Mouse (Mus musculus): ENCODE data around the gene Hmga2. TPM values are rescaled to one million over a fixed set of nuclear protein-coding genes. Genes with fewer than 3 reads are reported as not detected.
A peak's percentile ranks its signal among the peaks of the same experiment; 100 is the strongest.

Gene Hmga2
- polyA plus RNA-seq, 1 experiment from 2014 or later: 7.6 TPM

GRCm38 (mm10) chr10:120473218-120473617 is 3.1 kb downstream of the Hmga2 start:
- Histone ChIP-seq H3K36me3 (0 out of 2 replicates have a peak, but pooled peaks cover 3% of the 10 kb centered on the region), H3K4me2 (0 out of 2 replicates have a peak overlapping the region, but pooled peaks have one; percentile 11), H3K27me3 (peaks cover 54% of the 10 kb centered on the region), H3K4me3 (replicated peaks) (no peak overlapping the region), H3K27ac (no peak overlapping the region), H3K4me1 (replicated peaks) (peaks cover 17% of the 10 kb centered on the region), H3K9ac (no peak overlapping the region), H3K9me3 (replicated peaks) (no peaks in the 10 kb centered on the region)
- DNase-seq (no peak), ATAC-seq (ENCODE audit: low read depth) (no peak)
- WGBS (ENCODE audit: insufficient replicate concordance): 28% methylated on average over 4 of the region's 4 CpGs

GRCm38 (mm10) chr10:120472606-120473005 is 3.7 kb downstream of the Hmga2 start:
- H3K4me2 ChIP-seq: no peak overlapping the region
- H3K27me3 ChIP-seq: peaks cover 48% of the 10 kb centered on the region
- DNase-seq (no peak), ATAC-seq (ENCODE audit: low read depth) (no peak)
- 0 out of 2 replicates have a peak, but pooled peaks cover 3% of the 10 kb centered on the region for H3K36me3 ChIP-seq
- H3K4me3 ChIP-seq (replicated peaks): no peak overlapping the region
- peaks cover 15% of the 10 kb centered on the region for H3K4me1 ChIP-seq (replicated peaks)
- no peak overlapping the region for H3K27ac ChIP-seq
- 51% methylated on average over 2 of the region's 2 CpGs for WGBS (ENCODE audit: insufficient replicate concordance)
- no peaks in the 10 kb centered on the region for H3K9me3 ChIP-seq (replicated peaks)
- no peak overlapping the region for H3K9ac ChIP-seq

DNA sequence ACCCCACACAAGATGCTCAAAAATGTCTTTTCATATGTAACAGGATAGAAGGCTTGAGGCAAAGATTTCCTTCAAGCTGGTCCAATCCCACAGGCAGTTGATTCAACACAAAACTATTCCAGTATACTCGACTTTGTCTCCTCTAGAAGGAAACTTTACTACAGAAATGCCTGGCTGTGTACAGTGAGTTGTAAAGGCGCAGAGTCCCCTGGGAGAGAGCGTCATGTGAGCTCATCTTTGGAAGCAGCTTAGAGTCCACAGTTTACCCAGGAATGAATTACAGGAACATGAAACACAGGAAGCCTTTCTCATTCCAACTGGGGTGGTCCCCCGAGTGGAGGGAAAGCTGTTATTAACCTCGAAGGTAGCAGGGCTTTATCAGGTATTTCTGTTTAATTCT is 11.1 kb downstream of the Hmga2 start:
- DNase-seq (no peak), ATAC-seq (ENCODE audit: low read depth) (no peak)
- 60% methylated on average over 5 of the region's 5 CpGs for WGBS (ENCODE audit: insufficient replicate concordance)

DNA sequence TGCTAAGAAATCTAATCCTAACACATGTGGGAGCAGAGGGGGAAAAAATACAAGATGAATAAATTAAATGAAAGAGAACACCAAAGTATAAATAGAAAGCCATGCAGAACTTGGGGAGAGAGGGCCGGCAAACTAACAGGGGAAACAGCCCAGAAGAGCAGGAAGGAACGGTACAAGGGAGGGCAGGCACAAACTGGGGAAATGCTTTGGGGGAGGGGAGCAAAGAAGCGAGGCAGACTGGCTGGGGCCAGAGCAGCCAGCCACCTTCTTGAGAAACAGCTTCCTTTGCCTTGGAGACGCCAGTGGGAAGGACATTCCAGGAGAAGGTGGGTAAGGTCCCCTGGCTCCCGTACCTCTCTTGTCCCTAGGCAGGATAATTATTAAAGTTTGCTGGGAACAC is 14.5 kb downstream of the Hmga2 start:
- H3K27me3 ChIP-seq: no peaks in the 10 kb centered on the region
- H3K9ac ChIP-seq: no peak overlapping the region
- H3K4me3 ChIP-seq (replicated peaks): no peak overlapping the region
- DNase-seq (no peak), ATAC-seq (ENCODE audit: low read depth) (no peak)
- no peaks in the 10 kb centered on the region for H3K9me3 ChIP-seq (replicated peaks)
- 0 out of 2 replicates have a peak overlapping the region, but pooled peaks have one; percentile 1 for H3K27ac ChIP-seq
- 17% methylated on average over 5 of the region's 5 CpGs for WGBS (ENCODE audit: insufficient replicate concordance)
- no peaks in the 10 kb centered on the region for H3K36me3 ChIP-seq
- peak overlapping the region; percentile 3; the same call in 1 of the 2 replicates for H3K4me2 ChIP-seq
- peaks cover 35% of the 10 kb centered on the region for H3K4me1 ChIP-seq (replicated peaks)

More for the DNA sequence above, 11.1 kb downstream of the Hmga2 start:
- Histone ChIP-seq H3K9me3 (replicated peaks) (no peaks in the 10 kb centered on the region), H3K4me2 (no peak overlapping the region), H3K27ac (no peak overlapping the region), H3K4me3 (replicated peaks) (no peak overlapping the region), H3K9ac (no peak overlapping the region), H3K4me1 (replicated peaks) (peaks cover 25% of the 10 kb centered on the region), H3K27me3 (no peaks in the 10 kb centered on the region), H3K36me3 (0 out of 2 replicates have a peak, but pooled peaks cover 3% of the 10 kb centered on the region)

GRCm38 (mm10) chr10:120461301-120461700 is 15.0 kb downstream of the Hmga2 start:
- Histone ChIP-seq H3K4me2 (no peak overlapping the region), H3K27ac (no peak overlapping the region), H3K27me3 (no peaks in the 10 kb centered on the region), H3K4me3 (replicated peaks) (no peak overlapping the region), H3K9me3 (replicated peaks) (no peaks in the 10 kb centered on the region), H3K36me3 (no peaks in the 10 kb centered on the region), H3K4me1 (replicated peaks) (peaks cover 35% of the 10 kb centered on the region), H3K9ac (no peak overlapping the region)
- no peak for ATAC-seq (ENCODE audit: low read depth)
- no peak for DNase-seq
- 69% methylated on average over 5 of the region's 5 CpGs for WGBS (ENCODE audit: insufficient replicate concordance)

DNA sequence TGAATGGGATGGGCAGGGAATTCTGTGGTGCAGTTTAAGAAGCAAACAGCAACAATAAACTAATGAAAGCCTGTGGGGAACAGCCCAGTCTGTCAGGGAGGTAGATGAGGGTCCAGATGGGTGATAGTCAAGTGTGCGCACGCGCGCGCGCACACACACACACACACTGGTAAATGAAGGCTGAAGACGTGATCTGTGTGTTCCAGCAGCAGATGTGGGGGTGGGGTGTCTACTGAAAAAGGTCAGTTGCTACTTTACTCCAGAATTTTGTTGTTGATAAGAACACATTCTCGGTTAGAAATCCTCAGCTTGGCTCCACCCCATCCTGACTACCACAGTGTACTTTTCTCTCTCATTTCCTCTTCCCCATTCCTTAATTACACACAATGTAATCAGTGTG is 17.4 kb downstream of the Hmga2 start:
- Histone ChIP-seq H3K4me2 (no peak overlapping the region), H3K36me3 (no peaks in the 10 kb centered on the region), H3K27me3 (no peaks in the 10 kb centered on the region), H3K9ac (no peak overlapping the region), H3K4me3 (replicated peaks) (no peak overlapping the region), H3K9me3 (replicated peaks) (no peaks in the 10 kb centered on the region), H3K27ac (no peak overlapping the region), H3K4me1 (replicated peaks) (peaks cover 35% of the 10 kb centered on the region)
- 19% methylated on average over 8 of the region's 8 CpGs for WGBS (ENCODE audit: insufficient replicate concordance)
- peak; percentile 85 for ATAC-seq (ENCODE audit: low read depth)
- peak; percentile 42 for DNase-seq

GRCm38 (mm10) chr10:120449661-120450284 is 26.5 kb downstream of the Hmga2 start:
- no peaks in the 10 kb centered on the region for H3K9me3 ChIP-seq (replicated peaks)
- no peaks in the 10 kb centered on the region; the same call in 1 of the 2 replicates for H3K36me3 ChIP-seq
- DNase-seq (no peak), ATAC-seq (ENCODE audit: low read depth) (no peak)
- 84% methylated on average over 19 of the region's 19 CpGs for WGBS (ENCODE audit: insufficient replicate concordance)
- no peak overlapping the region for H3K27ac ChIP-seq
- H3K4me2 ChIP-seq: no peak overlapping the region
- H3K27me3 ChIP-seq: no peaks in the 10 kb centered on the region
- no peak overlapping the region for H3K9ac ChIP-seq
- H3K4me1 ChIP-seq (replicated peaks): no peaks in the 10 kb centered on the region
- H3K4me3 ChIP-seq (replicated peaks): no peak overlapping the region

DNA sequence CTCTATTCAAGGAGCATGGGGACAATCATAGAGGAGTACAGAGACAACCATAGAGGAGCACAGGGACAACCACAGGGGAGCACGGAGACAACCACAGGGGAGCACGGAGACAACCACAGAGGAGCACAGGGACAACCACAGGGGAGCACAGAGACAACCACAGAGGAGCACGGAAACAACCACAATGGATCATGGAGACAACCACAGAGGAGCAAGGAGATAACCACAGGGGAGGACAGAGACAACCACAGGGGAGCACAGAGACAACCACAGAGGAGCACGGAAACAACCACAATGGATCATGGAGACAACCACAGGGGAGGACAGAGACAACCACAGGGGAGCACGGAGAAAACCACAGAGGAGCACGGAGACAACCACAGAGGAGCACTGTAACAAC is 29.5 kb downstream of the Hmga2 start:
- Histone ChIP-seq H3K4me1 (replicated peaks) (no peaks in the 10 kb centered on the region), H3K4me2 (no peak overlapping the region), H3K27ac (no peak overlapping the region), H3K36me3 (no peaks in the 10 kb centered on the region; the same call in 1 of the 2 replicates), H3K27me3 (no peaks in the 10 kb centered on the region), H3K9ac (no peak overlapping the region), H3K9me3 (replicated peaks) (no peaks in the 10 kb centered on the region), H3K4me3 (replicated peaks) (no peak overlapping the region)
- ATAC-seq (ENCODE audit: low read depth): no peak
- no peak for DNase-seq
- WGBS (ENCODE audit: insufficient replicate concordance): 41% methylated on average over 6 of the region's 6 CpGs

DNA sequence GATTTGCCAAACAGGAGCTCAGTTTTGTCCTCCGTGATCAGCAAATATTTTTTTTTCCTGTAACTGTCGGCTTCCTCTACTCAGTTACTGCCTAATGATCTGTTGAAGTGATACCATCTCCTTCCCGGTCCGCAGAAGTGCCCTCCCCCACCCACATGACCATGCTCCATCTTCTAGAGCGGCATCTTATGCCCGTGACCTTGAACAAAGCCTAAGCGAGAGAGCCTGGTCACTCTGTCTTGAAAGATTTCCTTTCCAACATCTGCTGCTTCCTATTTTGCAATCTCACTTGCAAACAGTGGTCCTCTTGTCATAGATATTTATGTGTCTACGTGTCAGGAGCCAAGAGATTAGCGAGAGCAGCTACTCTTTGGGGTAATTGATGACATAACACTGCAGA is 30.1 kb downstream of the Hmga2 start:
- 31% methylated on average over 9 of the region's 9 CpGs for WGBS (ENCODE audit: insufficient replicate concordance)
- DNase-seq (no peak), ATAC-seq (ENCODE audit: low read depth) (no peak)
- Histone ChIP-seq H3K27me3 (no peaks in the 10 kb centered on the region), H3K4me2 (no peak overlapping the region), H3K4me1 (replicated peaks) (no peaks in the 10 kb centered on the region), H3K9ac (no peak overlapping the region), H3K27ac (no peak overlapping the region), H3K36me3 (no peaks in the 10 kb centered on the region; the same call in 1 of the 2 replicates), H3K4me3 (replicated peaks) (no peak overlapping the region), H3K9me3 (replicated peaks) (no peaks in the 10 kb centered on the region)

DNA sequence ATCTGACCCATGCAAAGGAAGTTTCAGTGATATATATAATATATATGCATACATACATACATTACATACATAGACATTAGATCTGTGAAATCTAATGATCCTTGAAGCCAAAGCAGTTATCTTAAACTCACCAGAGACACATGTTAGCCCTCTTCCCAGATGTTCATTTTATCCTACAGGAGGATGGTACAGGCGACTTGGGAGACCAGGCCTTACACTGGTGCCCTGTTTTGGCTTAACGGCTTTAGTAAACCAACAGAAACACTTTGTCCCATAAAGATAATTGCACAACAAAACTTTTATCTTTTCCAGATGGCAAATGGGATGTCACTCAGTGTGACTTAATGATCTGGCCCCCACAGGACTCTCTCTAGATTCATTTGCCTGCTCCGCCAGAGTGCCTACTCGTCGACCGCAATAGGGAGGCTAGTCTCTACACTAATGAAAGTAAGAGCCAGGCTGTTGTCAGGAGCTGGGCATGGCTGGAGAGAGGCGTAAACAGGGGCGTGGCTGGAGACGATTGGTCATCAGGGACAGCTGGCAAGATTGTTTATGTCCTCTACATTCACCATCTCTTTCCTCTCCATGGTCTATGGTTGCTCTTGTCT is 31.7 kb downstream of the Hmga2 start:
- no peak for DNase-seq
- H3K4me3 ChIP-seq (replicated peaks): no peak overlapping the region
- H3K27me3 ChIP-seq: no peaks in the 10 kb centered on the region
- H3K9me3 ChIP-seq (replicated peaks): no peaks in the 10 kb centered on the region
- WGBS (ENCODE audit: insufficient replicate concordance): 58% methylated on average over 9 of the region's 9 CpGs
- H3K27ac ChIP-seq: no peak overlapping the region
- no peak overlapping the region for H3K4me2 ChIP-seq
- no peak for ATAC-seq (ENCODE audit: low read depth)
- H3K9ac ChIP-seq: no peak overlapping the region
- H3K36me3 ChIP-seq: no peaks in the 10 kb centered on the region
- no peaks in the 10 kb centered on the region for H3K4me1 ChIP-seq (replicated peaks)

GRCm38 (mm10) chr10:120443757-120444311 is 32.4 kb downstream of the Hmga2 start:
- Histone ChIP-seq H3K36me3 (no peaks in the 10 kb centered on the region), H3K4me1 (replicated peaks) (no peaks in the 10 kb centered on the region), H3K9me3 (replicated peaks) (no peaks in the 10 kb centered on the region), H3K4me2 (no peak overlapping the region), H3K27me3 (no peaks in the 10 kb centered on the region), H3K9ac (no peak overlapping the region), H3K4me3 (replicated peaks) (no peak overlapping the region), H3K27ac (no peak overlapping the region)
- ATAC-seq (ENCODE audit: low read depth) (no peak), DNase-seq (no peak)
- WGBS (ENCODE audit: insufficient replicate concordance): 82% methylated on average over 10 of the region's 10 CpGs
